Mouse (Mus musculus): ENCODE measurements around the gene Lig3. TPM values are rescaled to one million over a fixed set of nuclear protein-coding genes. Genes with fewer than 3 reads are reported as not detected.

The Lig3 gene
- polyA plus RNA-seq, 1 experiment from 2014 or later, result 10.2 TPM

DNA sequence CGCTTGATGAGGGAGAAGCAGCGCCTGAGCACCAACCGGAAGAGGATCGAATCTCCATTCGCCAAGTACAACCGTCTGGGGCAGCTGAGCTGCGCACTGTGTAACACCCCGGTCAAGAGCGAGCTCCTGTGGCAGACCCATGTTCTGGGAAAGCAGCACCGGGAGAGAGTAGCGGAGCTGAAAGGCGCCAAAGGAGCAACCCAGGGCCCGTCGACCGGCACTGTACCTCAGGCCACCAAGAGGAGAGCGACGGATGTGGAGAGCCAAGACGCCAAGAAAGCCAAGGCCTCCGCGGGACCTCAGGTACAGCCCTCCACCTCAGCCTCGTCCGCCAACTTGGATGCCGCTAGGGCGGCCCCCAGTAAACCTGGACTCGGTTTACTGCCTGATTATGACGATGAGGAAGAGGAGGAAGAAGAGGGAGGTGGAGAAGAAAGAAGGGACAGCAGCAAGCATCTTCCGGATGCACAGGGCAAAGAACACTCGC lies 16.4 kb upstream of the Lig3 start:
- peak overlapping the region; percentile 84 for H3K4me3 ChIP-seq (replicated peaks)
- no peaks in the 10 kb centered on the region for H3K27me3 ChIP-seq
- H3K27ac ChIP-seq, result peak overlapping the region; percentile 92
- no peak for DNase-seq
- H3K4me1 ChIP-seq (replicated peaks), result peaks cover 33% of the 10 kb centered on the region
- peak overlapping the region; percentile 93 for H3K4me2 ChIP-seq
- under 1% methylated on average over 28 of the region's 28 CpGs for WGBS (ENCODE audit: insufficient replicate concordance)
- peak overlapping the region; percentile 85 for H3K9ac ChIP-seq
- H3K36me3 ChIP-seq, result peaks cover 15% of the 10 kb centered on the region
- H3K9me3 ChIP-seq (replicated peaks), result peaks cover 3% of the 10 kb centered on the region; the same call in 1 of the 2 replicates
- peak; percentile 66 for ATAC-seq (ENCODE audit: low read depth)

DNA sequence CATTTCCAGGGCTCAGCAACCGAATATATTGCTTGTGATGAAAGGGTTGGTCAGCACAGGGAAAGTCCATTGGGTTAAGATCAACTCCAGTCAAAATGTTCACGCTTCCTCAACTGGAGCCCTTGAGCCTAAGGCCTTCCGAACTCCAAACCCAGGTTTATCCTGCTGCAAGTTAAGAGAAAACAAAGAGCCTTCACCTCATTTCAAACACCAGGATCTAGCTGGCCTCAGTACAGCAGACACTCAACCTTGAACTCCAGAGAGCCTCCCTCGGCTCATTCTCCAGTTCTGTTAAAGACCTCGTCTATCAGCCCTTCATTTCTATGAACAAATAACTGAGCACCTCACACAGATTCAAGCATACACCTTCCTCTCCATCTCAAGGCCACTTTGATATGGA lies 774 bp upstream of the Lig3 start:
- H3K4me3 ChIP-seq (replicated peaks), result peak overlapping the region; percentile 96
- 32% methylated on average over 5 of the region's 5 CpGs for whole genome bisulfite sequencing (ENCODE audit: insufficient replicate concordance)
- no peaks in the 10 kb centered on the region for H3K9me3 ChIP-seq (replicated peaks)
- peak overlapping the region; percentile 40; the same call in 1 of the 2 replicates for H3K27ac ChIP-seq
- H3K4me1 ChIP-seq (replicated peaks), result peaks cover 38% of the 10 kb centered on the region
- H3K36me3 ChIP-seq, result peaks cover 17% of the 10 kb centered on the region
- peak overlapping the region; percentile 86 for H3K4me2 ChIP-seq
- DNase-seq (no peak), ATAC-seq (ENCODE audit: low read depth) (no peak)
- H3K9ac ChIP-seq, result peak overlapping the region; percentile 93
- H3K27me3 ChIP-seq, result no peaks in the 10 kb centered on the region

DNA sequence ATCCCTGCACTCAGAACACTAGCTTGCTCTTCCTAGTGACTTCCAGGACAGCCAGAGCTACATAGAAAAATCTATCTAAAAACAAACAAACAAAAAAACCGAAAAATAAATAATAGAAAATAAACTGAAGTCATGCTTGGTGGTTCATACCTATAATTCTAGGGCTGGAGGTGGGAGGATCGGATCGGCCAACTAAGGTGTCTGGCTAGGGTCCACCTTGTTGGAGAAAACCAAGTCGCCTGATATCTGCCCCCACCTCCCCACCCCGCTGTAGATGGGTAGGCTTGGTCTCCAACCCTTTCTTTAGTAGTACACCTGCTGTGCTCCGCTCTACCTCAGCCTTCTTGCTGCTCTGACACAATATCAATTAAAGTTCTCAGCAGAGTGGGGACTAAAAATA lies 1.3 kb downstream of the Lig3 start:
- WGBS (ENCODE audit: insufficient replicate concordance), result 43% methylated on average over 6 of the region's 6 CpGs
- peak overlapping the region; percentile 96 for H3K4me3 ChIP-seq (replicated peaks)
- ATAC-seq (ENCODE audit: low read depth) (no peak), DNase-seq (no peak)
- H3K9me3 ChIP-seq (replicated peaks), result no peaks in the 10 kb centered on the region
- H3K27me3 ChIP-seq, result no peaks in the 10 kb centered on the region
- peaks cover 36% of the 10 kb centered on the region for H3K36me3 ChIP-seq
- H3K9ac ChIP-seq, result peak overlapping the region; percentile 93
- H3K4me2 ChIP-seq, result peak overlapping the region; percentile 86
- 0 out of 2 replicates have a peak overlapping the region, but pooled peaks have one; percentile 82 for H3K27ac ChIP-seq
- H3K4me1 ChIP-seq (replicated peaks), result peaks cover 38% of the 10 kb centered on the region

DNA sequence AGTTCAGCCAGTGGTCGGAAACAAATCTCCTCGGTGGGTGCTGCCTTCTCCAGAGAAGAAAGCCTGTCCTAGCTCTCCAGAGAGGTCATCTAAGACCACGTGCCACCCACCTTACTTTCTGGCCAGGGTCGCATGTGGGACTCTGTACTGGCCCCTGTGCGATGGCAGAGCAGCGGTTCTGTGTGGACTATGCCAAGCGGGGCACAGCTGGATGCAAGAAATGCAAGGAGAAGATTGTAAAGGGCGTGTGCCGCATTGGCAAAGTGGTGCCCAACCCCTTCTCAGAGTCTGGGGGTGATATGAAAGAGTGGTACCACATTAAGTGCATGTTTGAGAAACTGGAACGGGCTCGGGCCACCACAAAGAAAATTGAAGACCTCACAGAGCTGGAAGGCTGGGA lies 2.5 kb downstream of the Lig3 start:
- no peak overlapping the region for H3K4me3 ChIP-seq (replicated peaks)
- H3K9ac ChIP-seq, result no peak overlapping the region
- peaks cover 48% of the 10 kb centered on the region for H3K36me3 ChIP-seq
- no peaks in the 10 kb centered on the region for H3K27me3 ChIP-seq
- no peak for ATAC-seq (ENCODE audit: low read depth)
- no peaks in the 10 kb centered on the region for H3K9me3 ChIP-seq (replicated peaks)
- H3K4me2 ChIP-seq, result no peak overlapping the region
- no peak for DNase-seq
- peaks cover 36% of the 10 kb centered on the region for H3K4me1 ChIP-seq (replicated peaks)
- WGBS (ENCODE audit: insufficient replicate concordance), result 79% methylated on average over 11 of the region's 11 CpGs
- H3K27ac ChIP-seq, result no peak overlapping the region

DNA sequence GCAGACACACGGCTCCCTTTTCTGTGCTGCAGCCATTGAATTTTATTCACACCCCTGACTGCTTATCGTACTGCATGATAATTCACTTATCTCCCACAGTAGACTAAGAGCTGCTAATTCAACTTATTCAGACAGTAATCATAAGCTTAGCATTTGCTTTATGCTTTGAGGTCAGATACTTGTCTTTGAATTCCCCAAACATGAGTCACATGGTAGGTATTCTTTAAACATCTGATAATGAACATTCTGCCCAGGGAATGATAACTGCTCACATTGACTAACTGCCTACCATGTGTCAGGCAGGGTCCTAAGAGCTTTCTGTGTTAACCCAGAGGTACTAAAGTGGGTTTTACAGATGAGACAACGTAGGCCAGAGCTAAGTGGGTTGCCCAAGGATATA lies 25.7 kb downstream of the Lig3 start:
- Histone ChIP-seq H3K27me3 (no peaks in the 10 kb centered on the region), H3K4me3 (replicated peaks) (no peak overlapping the region), H3K9ac (no peak overlapping the region), H3K4me2 (no peak overlapping the region), H3K36me3 (peaks cover 89% of the 10 kb centered on the region), H3K9me3 (replicated peaks) (no peaks in the 10 kb centered on the region), H3K27ac (no peak overlapping the region), H3K4me1 (replicated peaks) (peaks cover 6% of the 10 kb centered on the region; the same call in 1 of the 2 replicates)
- ATAC-seq (ENCODE audit: low read depth) (no peak), DNase-seq (no peak)
- 60% methylated on average over 3 of the region's 3 CpGs for WGBS (ENCODE audit: insufficient replicate concordance)

DNA sequence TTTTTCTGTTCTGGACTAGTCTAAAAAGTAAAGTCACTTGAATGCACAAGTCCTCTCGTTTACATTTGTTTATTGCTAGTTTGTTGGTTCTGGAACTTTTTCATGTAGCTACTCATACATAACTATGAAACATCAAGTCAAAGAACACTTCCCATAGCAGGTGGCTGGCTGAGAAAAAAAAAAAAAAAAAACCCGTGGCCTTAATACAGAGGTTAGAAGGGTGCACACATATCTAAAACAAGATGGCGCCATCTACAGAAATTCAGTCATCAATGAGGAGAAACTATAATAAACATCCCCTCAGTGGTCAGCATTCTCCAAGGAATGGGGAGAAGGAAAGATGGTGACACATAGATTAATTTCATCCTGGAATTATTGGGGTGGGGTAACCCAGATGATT lies 26.5 kb downstream of the Lig3 start:
- WGBS (ENCODE audit: insufficient replicate concordance), result 74% methylated on average over 3 of the region's 3 CpGs

DNA sequence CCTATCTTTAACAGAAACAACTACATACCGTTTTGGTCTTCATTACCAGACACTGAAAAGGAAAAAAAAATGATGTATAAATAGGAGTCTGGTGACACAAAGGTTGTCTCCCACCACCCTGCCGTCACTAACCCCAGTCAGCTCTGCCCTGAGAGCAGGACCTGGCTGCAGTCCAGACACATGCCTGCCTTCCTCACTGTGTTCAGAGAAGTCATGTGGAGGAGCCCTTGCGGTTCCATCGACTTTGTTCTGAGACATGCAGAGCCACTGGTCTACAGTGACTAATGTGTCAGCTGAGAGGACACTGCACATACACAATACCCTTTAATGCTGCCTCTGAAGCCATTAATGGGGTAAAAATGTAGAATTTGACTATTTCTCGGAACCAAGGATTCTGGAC lies 27.6 kb downstream of the Lig3 start:
- peaks cover 88% of the 10 kb centered on the region for H3K36me3 ChIP-seq
- H3K4me2 ChIP-seq, result no peak overlapping the region
- ATAC-seq (ENCODE audit: low read depth), result no peak
- no peaks in the 10 kb centered on the region for H3K9me3 ChIP-seq (replicated peaks)
- no peak for DNase-seq
- H3K4me1 ChIP-seq (replicated peaks), result peaks cover 6% of the 10 kb centered on the region; the same call in 1 of the 2 replicates
- H3K9ac ChIP-seq, result no peak overlapping the region
- no peaks in the 10 kb centered on the region for H3K27me3 ChIP-seq
- 84% methylated on average over 5 of the region's 5 CpGs for WGBS (ENCODE audit: insufficient replicate concordance)
- no peak overlapping the region for H3K4me3 ChIP-seq (replicated peaks)
- no peak overlapping the region for H3K27ac ChIP-seq

More for the DNA sequence above, 26.5 kb downstream of the Lig3 start:
- Histone ChIP-seq H3K4me1 (replicated peaks) (peaks cover 6% of the 10 kb centered on the region; the same call in 1 of the 2 replicates), H3K27me3 (no peaks in the 10 kb centered on the region), H3K9ac (no peak overlapping the region), H3K4me3 (replicated peaks) (no peak overlapping the region), H3K36me3 (peaks cover 89% of the 10 kb centered on the region), H3K27ac (no peak overlapping the region), H3K9me3 (replicated peaks) (no peaks in the 10 kb centered on the region), H3K4me2 (no peak overlapping the region)
- ATAC-seq (ENCODE audit: low read depth) (no peak), DNase-seq (no peak)

DNA sequence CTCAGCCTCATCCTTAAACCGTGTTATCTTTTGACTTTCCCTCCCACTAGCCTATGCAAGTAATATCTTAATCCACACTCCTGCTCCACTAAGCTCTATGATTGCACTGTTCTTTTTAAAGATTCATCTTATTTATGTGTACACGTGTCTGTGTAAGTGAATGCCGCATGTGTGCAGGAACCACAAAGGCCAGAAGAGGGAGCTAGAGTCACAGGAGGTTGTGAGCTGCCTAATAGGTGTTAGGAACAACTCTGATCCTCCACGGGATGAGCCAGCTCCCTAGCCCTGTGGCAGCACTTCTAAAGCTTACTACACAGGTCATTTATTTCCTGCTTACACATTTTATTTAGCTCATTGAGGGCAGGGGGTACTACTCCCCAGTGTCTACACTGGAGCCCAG lies 38.4 kb downstream of the Lig3 start:
- Histone ChIP-seq H3K27ac (no peak overlapping the region), H3K27me3 (no peaks in the 10 kb centered on the region), H3K4me1 (replicated peaks) (peaks cover 39% of the 10 kb centered on the region), H3K4me2 (no peak overlapping the region), H3K9me3 (replicated peaks) (no peaks in the 10 kb centered on the region), H3K9ac (no peak overlapping the region), H3K36me3 (peaks cover 34% of the 10 kb centered on the region), H3K4me3 (replicated peaks) (no peak overlapping the region)
- 29% methylated on average over 4 of the region's 4 CpGs for WGBS (ENCODE audit: insufficient replicate concordance)
- ATAC-seq (ENCODE audit: low read depth) (peak; percentile 64), DNase-seq (peak; percentile 74)

DNA sequence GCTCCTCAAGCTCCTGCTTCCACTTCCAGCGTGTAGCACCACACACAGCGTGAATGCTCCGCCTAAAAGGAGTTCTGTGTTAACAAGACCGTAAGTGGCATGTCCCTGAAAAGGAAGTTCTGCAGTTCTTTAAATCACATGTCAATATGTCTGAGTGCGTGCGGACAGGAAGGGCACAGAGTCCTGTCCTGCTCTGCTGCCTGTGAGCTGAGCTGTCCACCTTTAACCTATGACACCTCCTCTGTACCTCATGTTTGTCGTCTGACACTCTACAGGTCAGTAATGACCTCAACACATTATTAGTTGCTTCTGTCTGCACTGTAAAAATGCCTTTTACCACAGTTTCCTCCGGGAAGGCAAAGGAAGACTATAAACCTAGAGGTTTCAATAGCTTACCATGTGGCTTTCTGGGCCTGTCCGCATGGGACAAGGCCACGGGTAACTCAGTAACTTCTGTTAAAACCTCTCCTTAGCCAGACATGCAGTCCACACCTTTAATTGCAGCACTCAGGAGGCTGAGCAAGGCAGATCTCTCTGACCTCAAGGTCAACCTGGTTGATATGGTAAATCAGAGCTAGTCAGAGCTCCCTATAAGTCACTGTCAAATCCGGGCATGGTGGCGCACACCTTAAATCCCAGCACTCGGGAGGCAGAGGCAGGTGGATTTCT lies 40.0 kb downstream of the Lig3 start:
- Histone ChIP-seq H3K4me3 (replicated peaks) (no peak overlapping the region), H3K27me3 (no peaks in the 10 kb centered on the region), H3K27ac (no peak overlapping the region; the same call in 1 of the 2 replicates), H3K36me3 (peaks cover 24% of the 10 kb centered on the region), H3K4me2 (no peak overlapping the region), H3K9me3 (replicated peaks) (no peaks in the 10 kb centered on the region), H3K4me1 (replicated peaks) (peaks cover 53% of the 10 kb centered on the region), H3K9ac (no peak overlapping the region)
- WGBS (ENCODE audit: insufficient replicate concordance), result 70% methylated on average over 13 of the region's 13 CpGs
- ATAC-seq (ENCODE audit: low read depth), result peak; percentile 39; the same call in 1 of the 2 replicates
- no peak for DNase-seq

DNA sequence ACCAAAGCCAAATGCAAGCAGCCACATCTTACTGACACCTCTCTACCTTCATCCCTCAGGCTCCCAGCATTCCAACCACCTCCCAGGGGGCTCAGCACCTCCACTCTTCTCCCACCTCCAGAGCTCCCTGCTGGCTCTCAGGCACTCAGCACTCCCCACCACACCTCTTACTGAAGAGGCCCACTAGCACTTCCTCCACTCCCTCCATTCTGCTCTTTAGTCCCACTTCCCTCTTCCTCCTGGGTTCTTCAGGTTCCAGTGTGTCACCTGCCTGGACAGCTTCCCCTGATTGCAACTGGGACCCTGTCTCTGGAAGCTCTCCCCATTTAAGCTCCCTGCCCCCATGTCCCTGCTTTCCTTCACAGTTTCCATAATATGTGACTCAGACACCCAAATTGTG lies 45.9 kb downstream of the Lig3 start:
- H3K9ac ChIP-seq, result no peak overlapping the region
- no peak overlapping the region for H3K4me2 ChIP-seq
- ATAC-seq (ENCODE audit: low read depth), result no peak
- H3K4me3 ChIP-seq (replicated peaks), result no peak overlapping the region
- no peak overlapping the region for H3K27ac ChIP-seq
- DNase-seq, result no peak
- no peaks in the 10 kb centered on the region for H3K9me3 ChIP-seq (replicated peaks)
- H3K27me3 ChIP-seq, result no peaks in the 10 kb centered on the region
- peaks cover 20% of the 10 kb centered on the region for H3K36me3 ChIP-seq
- peaks cover 47% of the 10 kb centered on the region for H3K4me1 ChIP-seq (replicated peaks)

DNA sequence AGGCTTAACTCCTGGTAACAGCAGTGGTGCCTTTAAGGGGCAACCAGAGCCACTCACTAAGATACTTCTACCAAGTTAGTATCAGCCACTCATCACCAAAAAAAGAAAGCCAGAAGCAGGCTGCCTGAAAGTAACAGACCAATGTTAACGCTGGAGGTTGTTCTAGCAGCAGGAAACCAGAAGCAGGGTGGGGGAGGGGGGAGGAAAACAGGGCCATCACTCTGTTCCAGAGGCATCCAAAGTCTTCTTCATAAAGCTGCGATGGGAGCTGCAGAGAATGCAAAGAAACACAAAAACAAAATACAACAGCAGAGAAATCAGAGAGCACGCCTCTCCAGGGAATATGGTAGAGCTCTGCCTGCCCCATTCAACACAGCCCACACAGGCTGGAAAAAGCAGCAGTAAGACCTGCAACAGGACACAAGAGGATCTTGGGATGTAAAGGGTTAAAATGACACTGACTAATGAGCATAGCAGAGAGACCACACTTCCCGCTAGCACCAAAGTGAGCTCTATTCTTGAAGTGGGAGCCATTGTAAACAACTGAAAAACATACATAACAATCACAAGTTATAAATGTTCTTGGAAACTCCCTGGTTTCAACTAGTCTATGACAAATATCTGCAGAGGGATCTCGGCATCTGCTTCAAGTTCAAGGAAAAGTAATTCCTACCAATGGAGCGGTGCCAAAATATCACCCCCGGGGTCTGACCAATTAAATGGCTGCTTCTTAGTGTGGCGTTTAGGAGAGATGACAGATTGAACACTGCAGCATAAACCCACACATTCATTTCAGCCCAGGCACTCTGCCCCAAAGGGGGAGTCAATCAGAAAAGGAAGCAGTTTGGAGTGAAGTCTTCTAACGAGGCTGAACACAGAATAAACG lies 50.3 kb downstream of the Lig3 start:
- H3K4me2 ChIP-seq, result no peak overlapping the region
- H3K36me3 ChIP-seq, result peaks cover 36% of the 10 kb centered on the region
- peaks cover 45% of the 10 kb centered on the region for H3K4me1 ChIP-seq (replicated peaks)
- DNase-seq (no peak), ATAC-seq (ENCODE audit: low read depth) (no peak)
- H3K9me3 ChIP-seq (replicated peaks), result no peaks in the 10 kb centered on the region
- H3K27me3 ChIP-seq, result no peaks in the 10 kb centered on the region
- no peak overlapping the region for H3K4me3 ChIP-seq (replicated peaks)
- no peak overlapping the region for H3K27ac ChIP-seq
- 39% methylated on average over 10 of the region's 10 CpGs for WGBS (ENCODE audit: insufficient replicate concordance)
- H3K9ac ChIP-seq, result no peak overlapping the region; the same call in 1 of the 2 replicates
